Mouse (Mus musculus): ENCODE data around the gene Lysmd1.

DNA sequence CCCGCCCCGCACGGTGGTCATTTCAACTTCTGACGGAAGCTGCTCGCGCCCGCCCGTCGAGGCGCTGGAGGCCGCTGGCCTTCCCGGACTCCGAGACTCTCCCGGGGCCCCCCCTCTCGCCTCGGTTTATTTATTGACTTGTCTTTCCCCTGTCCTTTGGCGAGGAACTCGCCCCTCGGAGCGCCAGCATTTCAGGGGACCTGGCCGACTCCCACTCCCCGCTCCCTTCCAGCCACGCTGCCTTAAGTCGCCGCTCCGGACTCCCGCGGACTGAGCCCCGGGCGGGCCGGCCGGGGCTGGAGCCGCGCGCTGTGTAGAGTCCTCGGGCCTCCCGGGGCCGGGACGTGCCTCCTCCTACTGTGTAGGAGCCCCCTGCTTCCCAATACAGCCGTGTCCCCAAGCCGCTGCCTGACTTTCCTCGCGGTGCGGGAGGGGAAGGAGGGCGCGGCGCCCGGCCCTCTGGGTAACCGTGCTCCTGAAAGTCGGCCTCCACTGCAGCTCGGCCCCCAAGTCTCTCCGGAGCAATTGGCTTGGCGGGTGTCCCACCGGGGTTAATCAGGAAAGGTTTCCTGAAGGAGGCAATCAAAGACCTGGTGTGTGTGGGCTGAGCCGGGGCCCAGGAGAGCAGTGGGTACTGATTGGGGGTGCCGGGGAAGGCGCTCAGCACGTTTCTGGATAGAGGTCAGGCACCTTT lies 39.5 kb downstream of the Lysmd1 start:
- TF ChIP-seq CTCF (IDR thresholded peaks at IDR 0.05; ENCODE audit: insufficient read depth, low read depth, low read length), result no peak
- no peak for TF ChIP-seq POLR2A (IDR thresholded peaks at IDR 0.05; ENCODE audit: insufficient read depth, low read depth, low read length)
